Mouse (Mus musculus) heart, adult 2 months (tissue): ENCODE results near the gene Whamm. TPM values are rescaled to one million over a fixed set of nuclear protein-coding genes. Genes with fewer than 3 reads are reported as not detected.

Source experiments
- DNase-seq, 2 experiments: peaks; one replicate each; pipeline ENCODE4 v3.0.0; 2021
- H3K27ac ChIP-seq: fragments of 200-600 bp; 2 replicates; pipeline ENCODE4 v1.8.1; 2022
- H3K27me3 ChIP-seq: fragments of 200-500 bp; 2 replicates; pipeline ENCODE4 v1.6.1; 2012; ENCODE audit warnings: mild to moderate bottlenecking, low read length, inconsistent platforms, mixed read lengths; ENCODE audit not compliant: control insufficient read depth, insufficient read depth
- H3K36me3 ChIP-seq: fragments of 200-500 bp; 2 replicates; pipeline ENCODE4 v1.6.1; 2012; ENCODE audit warnings: low read length, inconsistent platforms; ENCODE audit not compliant: control insufficient read depth, insufficient read depth
- H3K4me1 ChIP-seq: fragments of 200-500 bp; 2 replicates; pipeline ENCODE4 v1.6.1; 2011; ENCODE audit warnings: low read length; ENCODE audit not compliant: control insufficient read depth, insufficient read depth
- H3K4me3 ChIP-seq: fragments of 200-600 bp; 2 replicates; pipeline ENCODE4 v1.8.1; 2022
- H3K79me2 ChIP-seq: fragments of 200-500 bp; replicated peaks from 2 replicates; pipeline ENCODE4 v1.6.1; 2012; ENCODE audit warnings: mild to moderate bottlenecking, inconsistent platforms, low read length, moderate library complexity, mixed read lengths; ENCODE audit not compliant: control insufficient read depth, insufficient read depth
- H3K9ac ChIP-seq: fragments of 200-500 bp; 2 replicates; pipeline ENCODE4 v1.6.1; 2012; ENCODE audit warnings: low read depth, mild to moderate bottlenecking, control low read depth, inconsistent platforms, low read length, mixed read lengths
- CTCF ChIP-seq: fragments of 200-600 bp; IDR thresholded peaks from 2 replicates; pipeline ENCODE4 v1.8.1; 2022; ENCODE audit warnings: antibody characterized with exemption, mild to moderate bottlenecking, moderate library complexity
- EP300 ChIP-seq: fragments of 200-500 bp; IDR thresholded peaks from 2 replicates; pipeline ENCODE4 v1.6.1; 2011; ENCODE audit warnings: low read depth, low read length, control low read depth; ENCODE audit not compliant: insufficient read depth
- POLR2A ChIP-seq: fragments of 200-500 bp; IDR thresholded peaks from 2 replicates; pipeline ENCODE4 v1.6.1; 2011; ENCODE audit warnings: mild to moderate bottlenecking, low read depth, low read length, control low read depth; ENCODE audit not compliant: insufficient read depth
- WGBS: fragments of 180-500 bp; shearing (Covaris S2); methylation state at CpG from one replicate; pipeline ENCODE4 v1.1.7; 2018; 5-methylcytosine and 5-hydroxymethylcytosine counted together
- intact Hi-C: fragments of 180-260 bp; cut with DNase I; formaldehyde crosslinking; loops from one replicate; pipeline ENCODE4 v1.15.1; 2025
- polyA plus RNA-seq: library from polyadenylated mRNA; depleted of rRNA; stranded (reverse); fragments of >200 nt; gene quantifications from 2 replicates; pipeline ENCODE4 v1.2.3, GENCODE M21; 2012
- total RNA-seq, 2 experiments: library from RNA; stranded (reverse); gene quantifications; 2 replicates each; pipeline ENCODE4 v1.2.3; 2021

Whamm gene
- total and polyA plus RNA-seq, 3 experiments: 7.2 to 9.2 (median 7.8) TPM

- WGBS: 69% methylated on average over 4 of the region's 4 CpGs
- no peaks in the 10 kb centered on the region for H3K79me2 ChIP-seq
- H3K27me3 ChIP-seq: no peaks in the 10 kb centered on the region
- no peak overlapping the region for H3K4me3 ChIP-seq
- no peak overlapping the region for H3K9ac ChIP-seq
- DNase-seq: no peak
- intact Hi-C loops: no loop called here
- no peaks in the 10 kb centered on the region for H3K36me3 ChIP-seq
- TF ChIP-seq CTCF (no peak), POLR2A (no peak), EP300 (no peak)
- H3K27ac ChIP-seq: no peak overlapping the region
- no peaks in the 10 kb centered on the region for H3K4me1 ChIP-seq
Observed at GRCm38 (mm10) chr7:81536478-81536877, 34.6 kb upstream of the Whamm start.

DNA sequence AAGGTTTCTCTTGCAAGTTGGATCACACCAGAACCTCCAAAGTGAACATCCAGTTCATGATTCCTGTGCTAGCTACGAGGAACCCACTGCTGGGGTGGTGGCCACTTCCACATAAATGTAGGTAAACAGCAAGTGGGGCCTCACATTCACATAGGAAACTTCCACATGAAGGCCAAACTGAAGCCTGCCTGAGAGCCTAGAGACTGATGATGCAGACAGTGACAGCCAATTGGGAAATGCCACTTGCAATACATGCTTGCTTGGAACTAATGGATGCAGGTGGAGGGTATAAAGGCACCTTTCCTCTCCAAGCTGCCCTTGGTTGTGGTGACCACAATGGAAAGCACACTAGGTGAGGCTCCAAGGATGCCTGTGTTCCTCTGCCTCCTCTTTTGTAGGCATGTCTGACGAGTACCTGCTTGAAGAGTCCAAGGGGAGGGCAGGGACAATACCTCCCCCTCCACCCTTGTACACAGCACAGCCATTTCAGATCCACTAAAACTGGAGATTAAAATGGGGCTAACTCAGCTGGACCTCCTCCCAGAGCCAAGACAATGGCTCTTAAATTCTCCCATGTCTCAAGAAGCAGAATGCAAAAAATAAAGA, 32.9 kb upstream of the Whamm start:
- Histone ChIP-seq H3K79me2 (no peaks in the 10 kb centered on the region), H3K4me3 (no peak overlapping the region), H3K4me1 (peaks cover 1% of the 10 kb centered on the region; the same call in 1 of the 2 replicates), H3K27ac (no peak overlapping the region), H3K36me3 (no peaks in the 10 kb centered on the region), H3K27me3 (no peaks in the 10 kb centered on the region), H3K9ac (no peak overlapping the region)
- no peak for TF ChIP-seq EP300
- TF ChIP-seq CTCF: no peak
- TF ChIP-seq POLR2A: no peak
- no peak for DNase-seq
- 76% methylated on average over 2 of the region's 2 CpGs for WGBS
- intact Hi-C loops: no loop called here

DNA sequence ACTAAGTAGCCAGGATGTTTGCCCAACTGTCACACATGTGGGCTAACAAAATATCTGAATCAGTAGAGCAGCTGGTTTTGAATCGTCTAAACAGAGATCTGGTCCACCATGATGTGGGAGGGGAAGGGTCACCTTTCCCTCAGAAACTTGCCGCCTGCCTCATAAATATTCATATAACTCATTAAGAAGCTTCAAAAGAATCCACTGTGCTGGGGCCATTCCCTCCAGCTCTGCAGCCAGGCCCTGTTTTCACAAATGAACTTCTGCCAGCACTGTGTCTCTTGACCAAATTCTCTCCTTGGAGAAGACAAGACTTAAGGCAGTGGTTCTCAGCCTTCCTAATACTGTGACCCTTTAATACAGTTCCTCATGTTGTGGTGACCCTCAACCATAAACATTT, 31.5 kb upstream of the Whamm start:
- intact Hi-C loops: no loop called here
- Histone ChIP-seq H3K4me1 (peaks cover 1% of the 10 kb centered on the region; the same call in 1 of the 2 replicates), H3K36me3 (no peaks in the 10 kb centered on the region), H3K27me3 (no peaks in the 10 kb centered on the region), H3K27ac (no peak overlapping the region), H3K4me3 (no peak overlapping the region), H3K9ac (no peak overlapping the region), H3K79me2 (no peaks in the 10 kb centered on the region)
- WGBS: 52% methylated on average over 2 of the region's 2 CpGs
- TF ChIP-seq CTCF (no peak), POLR2A (no peak), EP300 (no peak)
- DNase-seq: no peak

DNA sequence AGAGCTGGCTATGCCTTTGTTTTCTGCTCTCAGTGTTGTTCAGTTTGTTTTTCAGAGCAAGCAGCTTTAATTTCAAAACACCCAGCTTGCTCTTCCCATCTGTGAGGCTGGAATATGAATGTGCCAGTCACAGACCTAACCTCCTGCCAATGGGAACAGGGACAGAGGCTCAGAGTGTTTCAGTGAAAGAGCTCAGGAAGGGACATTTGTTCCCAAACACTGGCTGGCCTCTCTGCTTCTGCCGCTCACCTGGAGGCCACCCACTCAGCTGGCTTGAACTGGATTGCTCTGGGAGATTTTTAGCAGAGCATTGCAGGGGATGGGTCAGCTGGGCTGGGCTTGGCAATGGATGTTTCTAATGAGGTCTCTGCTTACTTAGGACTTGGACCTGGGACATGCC, 30.1 kb upstream of the Whamm start:
- no peak overlapping the region for H3K27ac ChIP-seq
- H3K4me1 ChIP-seq: peaks cover 1% of the 10 kb centered on the region; the same call in 1 of the 2 replicates
- DNase-seq: no peak
- no peaks in the 10 kb centered on the region for H3K36me3 ChIP-seq
- H3K4me3 ChIP-seq: no peak overlapping the region
- no peaks in the 10 kb centered on the region for H3K79me2 ChIP-seq
- intact Hi-C loops: no loop called here
- WGBS: 56% methylated on average over 1 of the region's 1 CpGs
- no peaks in the 10 kb centered on the region for H3K27me3 ChIP-seq
- no peak overlapping the region for H3K9ac ChIP-seq
- TF ChIP-seq POLR2A: no peak
- no peak for TF ChIP-seq EP300
- no peak for TF ChIP-seq CTCF

DNA sequence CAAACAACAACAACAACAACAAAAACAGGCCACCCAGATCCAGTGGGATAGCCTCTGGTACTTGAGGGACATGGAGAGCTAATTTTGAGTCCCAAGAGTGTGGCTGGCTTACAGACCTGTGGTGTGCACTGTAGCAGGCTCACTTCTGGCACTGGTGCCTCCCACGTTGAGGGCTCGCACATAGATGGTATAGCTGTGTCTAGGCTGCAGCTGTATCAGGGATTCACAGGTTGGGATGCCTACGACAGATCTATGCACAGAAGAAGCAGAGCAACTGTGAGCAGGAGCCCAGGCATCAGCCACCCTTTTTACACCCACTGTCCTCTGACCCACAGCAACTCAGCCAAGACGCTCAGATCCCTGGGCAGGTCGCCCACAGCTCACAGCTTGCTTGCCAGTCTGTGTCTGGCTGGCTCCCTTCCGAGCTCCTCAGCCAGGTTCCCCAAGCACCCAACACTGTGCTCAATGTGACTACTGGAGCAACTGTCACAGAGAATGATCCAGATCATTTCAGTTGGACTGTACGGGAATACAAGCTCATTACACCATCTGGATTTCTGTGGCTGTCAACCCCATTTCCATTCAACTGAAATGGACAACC, 29.0 kb upstream of the Whamm start:
- no peak overlapping the region for H3K4me3 ChIP-seq
- no peak overlapping the region for H3K9ac ChIP-seq
- no peaks in the 10 kb centered on the region for H3K36me3 ChIP-seq
- H3K27ac ChIP-seq: peak overlapping the region; percentile 32
- H3K27me3 ChIP-seq: no peaks in the 10 kb centered on the region
- peaks cover 1% of the 10 kb centered on the region; the same call in 1 of the 2 replicates for H3K4me1 ChIP-seq
- peak; percentile 71 to 85 for DNase-seq
- 0 out of 2 replicates have a peak, but pooled peaks have one; percentile 59 for TF ChIP-seq EP300
- no peak for TF ChIP-seq POLR2A
- intact Hi-C loops: no loop called here
- WGBS: 52% methylated on average over 7 of the region's 7 CpGs
- H3K79me2 ChIP-seq: no peaks in the 10 kb centered on the region

DNA sequence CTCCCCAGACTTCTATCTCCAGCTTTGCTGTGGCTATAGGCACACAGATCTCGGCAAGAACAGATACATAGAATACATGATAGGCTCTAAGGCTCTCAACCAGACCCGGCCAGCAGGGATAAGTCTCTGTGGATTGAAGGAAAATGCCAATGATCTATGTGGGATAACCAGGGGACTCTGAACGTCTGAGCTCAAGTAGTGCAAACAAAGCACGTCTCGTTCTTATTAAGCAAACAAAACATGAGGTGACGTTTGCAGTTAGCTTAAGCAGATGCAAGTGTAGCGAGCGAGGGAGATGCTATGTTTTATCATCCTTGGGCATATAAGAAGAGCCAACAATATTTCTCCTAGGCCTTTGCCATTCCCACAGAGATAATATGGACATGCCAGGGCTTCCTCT, 28.1 kb upstream of the Whamm start:
- no peak overlapping the region for H3K9ac ChIP-seq
- H3K79me2 ChIP-seq: no peaks in the 10 kb centered on the region
- H3K4me1 ChIP-seq: peaks cover 1% of the 10 kb centered on the region; the same call in 1 of the 2 replicates
- 87% methylated on average over 8 of the region's 8 CpGs for WGBS
- DNase-seq: no peak
- H3K27me3 ChIP-seq: no peaks in the 10 kb centered on the region
- H3K36me3 ChIP-seq: no peaks in the 10 kb centered on the region
- TF ChIP-seq CTCF (no peak), EP300 (no peak)
- intact Hi-C loops: no loop called here
- no peak overlapping the region for H3K4me3 ChIP-seq
- H3K27ac ChIP-seq: no peak overlapping the region
